Mouse (Mus musculus) layer of hippocampus, postnatal 36 days (tissue): ENCODE measurements at regions not wholly inside any gene's neighbourhood (a gene's known extent, or its start where the extent isn't known, plus 50 kb on each side); places are given as distances from the start of the nearest gene placed in this dataset.

ENCODE experiments used
- DNase-seq, 2 experiments: peaks; one replicate each; pipeline ENCODE4 v3.0.0; 2022

GRCm38 (mm10) chr6:16999451-17000139, 65.4 kb upstream of the Tes start:
- no peak for DNase-seq

- DNase-seq = peak in 1 of 2 experiments; percentile 9
These were observed 69.4 kb upstream of the Tes start for GRCm38 (mm10) chr6:16995495-16995936.

GRCm38 (mm10) chr6:16994711-16995110, 70.2 kb upstream of the Tes start:
- no peak for DNase-seq

- DNase-seq = no peak
These were observed 72.9 kb upstream of the Tes start for GRCm38 (mm10) chr6:16991996-16992591.

GRCm38 (mm10) chr6:16978206-16978505, 79.9 kb upstream of the Tfec start:
- DNase-seq = no peak

- no peak for DNase-seq
These were observed 79.4 kb upstream of the Tfec start for GRCm38 (mm10) chr6:16977392-16978205.

GRCm38 (mm10) chr6:16965658-16966057, 67.4 kb upstream of the Tfec start:
- no peak for DNase-seq

- DNase-seq = no peak
These were observed 66.1 kb upstream of the Tfec start for GRCm38 (mm10) chr6:16964362-16964761.

GRCm38 (mm10) chr6:16963958-16964357, 65.7 kb upstream of the Tfec start:
- no peak for DNase-seq

- DNase-seq = no peak
These were observed 59.9 kb upstream of the Tfec start for GRCm38 (mm10) chr6:16958102-16958501.

GRCm38 (mm10) chr6:16956771-16957435, 58.7 kb upstream of the Tfec start:
- DNase-seq = peak; percentile 6 to 16
